Mouse (Mus musculus) urinary bladder, postnatal 25 days (tissue): ENCODE data around the gene Tm9sf4.
A peak's percentile ranks its signal among the peaks of the same experiment; 100 is the strongest.

Experiments used
- DNase-seq: peaks from one replicate; pipeline ENCODE4 v3.0.0; 2022; ENCODE audit warnings: low spot score

Tm9sf4 gene

DNA sequence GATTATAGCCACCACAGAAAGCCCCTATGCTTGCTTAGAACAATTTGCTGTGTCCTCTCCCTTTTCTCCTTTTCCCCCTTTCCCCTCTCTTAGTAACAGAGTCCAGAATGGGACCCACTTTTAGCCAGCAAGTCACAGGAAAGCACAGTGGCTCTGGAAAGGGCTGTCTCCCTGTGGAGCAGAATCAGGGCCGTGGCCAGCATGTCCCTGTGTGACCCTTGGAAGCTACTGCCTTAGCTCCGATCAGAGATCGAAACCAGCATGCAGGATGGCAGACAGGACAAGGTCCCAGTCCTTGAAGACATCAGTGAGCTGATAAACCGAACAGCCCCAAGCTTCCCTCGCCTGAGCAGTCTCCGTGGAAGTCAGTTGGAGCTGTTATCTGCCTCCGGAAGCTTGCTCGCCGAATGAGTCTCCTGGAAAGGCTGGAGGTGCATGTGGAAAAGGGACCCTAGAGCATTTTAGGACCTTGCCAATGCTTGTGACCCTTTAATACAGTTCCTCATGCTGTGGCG, 56.8 kb downstream of the Tm9sf4 start:
- no peak for DNase-seq

GRCm38 (mm10) chr2:153218516-153218915, 57.4 kb downstream of the Tm9sf4 start:
- no peak for DNase-seq

GRCm38 (mm10) chr2:153221620-153222019, 60.5 kb downstream of the Tm9sf4 start:
- no peak for DNase-seq

- DNase-seq: no peak
Measured at GRCm38 (mm10) chr2:153222130-153222529, 61.0 kb downstream of the Tm9sf4 start.

- DNase-seq: no peak
Measured at GRCm38 (mm10) chr2:153222566-153222965, 61.5 kb downstream of the Tm9sf4 start.

GRCm38 (mm10) chr2:153224946-153225594, 64.0 kb downstream of the Tm9sf4 start, which contains the start of gene Tspyl3:
Gene Tspyl3, minus strand, starts transcription at chr2:153225441.
- DNase-seq: peak; percentile 16

- DNase-seq: no peak
Measured at GRCm38 (mm10) chr2:153225595-153225953, 64.5 kb downstream of the Tm9sf4 start.

DNA sequence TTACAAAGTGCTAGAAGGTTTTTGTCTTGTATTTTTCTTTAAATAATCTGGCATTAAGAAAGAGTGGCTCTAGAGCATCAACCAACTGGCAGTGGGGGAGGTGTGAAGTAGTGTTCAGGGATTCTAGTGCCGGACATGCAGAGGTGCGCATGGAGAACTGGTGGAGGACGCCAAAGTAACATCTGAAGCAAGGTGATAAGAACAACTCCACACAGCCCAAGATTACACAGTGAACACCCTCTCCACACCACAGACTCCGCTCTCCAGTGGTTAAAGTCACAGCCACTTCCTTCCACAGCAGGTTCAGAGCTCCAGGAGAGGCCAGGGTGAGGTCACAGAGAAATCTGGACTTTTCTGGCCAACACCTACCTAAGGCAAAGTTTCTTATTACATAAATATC, 66.9 kb downstream of the Tm9sf4 start:
- DNase-seq: no peak

DNA sequence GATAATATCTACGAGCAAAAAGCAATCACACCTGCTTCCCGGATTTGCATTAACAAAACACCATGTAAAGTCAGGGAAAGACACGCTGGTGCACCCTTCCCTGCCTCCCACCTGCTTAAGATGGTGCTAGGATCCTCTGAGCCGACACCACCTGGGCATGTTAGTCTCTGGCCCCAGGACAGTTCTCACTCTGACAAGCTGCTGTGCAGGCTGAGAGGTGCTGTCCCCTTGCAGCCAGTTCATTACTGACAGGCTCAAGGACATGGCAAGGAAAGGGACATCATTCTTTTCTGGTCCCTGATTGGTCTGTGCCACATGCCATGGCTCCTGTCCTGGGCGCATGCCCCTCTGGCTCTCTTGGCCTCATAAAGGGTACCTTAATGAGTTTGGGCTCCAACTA, 67.4 kb downstream of the Tm9sf4 start:
- no peak for DNase-seq

- no peak for DNase-seq
Measured at GRCm38 (mm10) chr2:153237193-153237592, 76.1 kb downstream of the Tm9sf4 start.

GRCm38 (mm10) chr2:153237891-153238290, 76.8 kb downstream of the Tm9sf4 start:
- no peak for DNase-seq

GRCm38 (mm10) chr2:153238406-153238805, 77.3 kb downstream of the Tm9sf4 start:
- DNase-seq: no peak

DNA sequence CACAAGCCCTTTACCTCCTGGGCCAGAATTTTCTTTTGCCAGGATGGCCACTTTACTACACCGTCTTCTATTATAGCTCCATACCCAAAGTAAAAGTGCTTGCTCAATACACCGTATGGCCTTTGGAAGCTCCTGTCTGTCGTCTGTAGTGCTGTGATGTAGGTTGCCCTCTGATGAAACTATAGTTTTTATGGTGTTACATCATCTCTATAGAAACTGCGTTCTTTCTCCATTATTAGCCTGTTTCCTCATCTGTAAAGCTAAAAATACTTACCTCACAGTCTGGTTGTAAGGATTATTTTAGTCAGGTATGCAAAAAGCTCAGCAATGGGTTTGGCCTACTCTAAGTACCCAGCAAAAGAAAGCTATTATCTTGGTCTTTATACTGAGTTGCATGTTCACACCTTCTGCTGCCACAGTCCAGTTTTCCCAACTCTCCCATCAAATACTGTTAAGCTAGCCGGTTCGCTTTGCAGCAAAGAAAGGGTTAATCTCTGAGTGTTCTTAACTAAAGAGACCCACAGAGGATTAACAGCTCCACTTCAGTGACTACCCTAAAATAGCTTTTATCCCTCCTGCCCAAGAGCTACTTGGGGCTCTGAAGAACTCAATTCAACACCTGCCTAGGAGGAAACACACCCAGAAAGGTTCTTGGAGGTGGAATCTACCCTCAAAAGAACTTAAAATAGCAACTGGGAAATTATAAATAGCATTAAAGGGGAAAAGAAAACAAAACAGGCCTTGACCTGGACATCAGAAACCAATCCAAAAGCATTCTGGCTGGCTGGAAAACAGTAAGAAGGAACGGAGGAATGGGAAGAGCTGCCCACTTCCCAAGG, 78.1 kb downstream of the Tm9sf4 start:
- no peak for DNase-seq

DNA sequence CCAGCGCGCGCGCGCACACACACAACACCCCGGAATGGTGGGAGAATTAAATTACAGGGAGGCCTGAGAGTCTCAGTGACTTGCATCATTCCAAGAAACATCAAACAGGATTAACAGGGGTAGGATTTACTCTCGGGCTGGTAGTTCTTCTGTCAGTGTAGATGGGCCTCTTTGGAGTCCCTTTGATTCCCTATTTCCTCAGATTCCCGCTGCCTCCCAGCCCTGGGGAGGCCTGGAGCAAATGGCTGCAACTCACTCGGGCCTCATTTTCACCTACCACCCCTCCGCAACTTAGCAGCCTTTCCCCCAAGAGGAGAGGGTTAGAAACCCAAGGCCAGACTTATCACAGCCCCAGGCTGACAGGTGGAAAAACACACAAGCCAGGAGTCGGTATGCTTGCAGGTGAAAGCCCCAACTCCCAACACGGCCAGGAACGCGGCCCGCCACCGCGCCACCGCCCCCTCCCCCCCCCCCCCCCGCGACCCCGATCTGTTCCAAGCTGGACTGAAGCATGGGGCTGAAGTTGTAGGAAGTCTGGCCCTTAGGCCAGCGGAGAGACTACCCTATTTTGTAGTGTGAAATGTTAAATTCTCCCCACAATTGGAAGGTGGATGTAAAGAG, 78.9 kb downstream of the Tm9sf4 start:
- no peak for DNase-seq

GRCm38 (mm10) chr2:153240701-153241235, 79.7 kb downstream of the Tm9sf4 start:
- DNase-seq: no peak

GRCm38 (mm10) chr2:153241250-153242014, 80.3 kb downstream of the Tm9sf4 start, which contains the start of the genes Plagl2 and Pofut1:
Gene Plagl2, minus strand, starts transcription at chr2:153241426.
Gene Pofut1, plus strand, starts transcription at chr2:153241533.
- DNase-seq: peak; percentile 89

GRCm38 (mm10) chr2:153242156-153242555, 81.1 kb downstream of the Tm9sf4 start:
- DNase-seq: no peak

GRCm38 (mm10) chr2:153249751-153250150, 88.6 kb downstream of the Tm9sf4 start:
- DNase-seq: no peak

DNA sequence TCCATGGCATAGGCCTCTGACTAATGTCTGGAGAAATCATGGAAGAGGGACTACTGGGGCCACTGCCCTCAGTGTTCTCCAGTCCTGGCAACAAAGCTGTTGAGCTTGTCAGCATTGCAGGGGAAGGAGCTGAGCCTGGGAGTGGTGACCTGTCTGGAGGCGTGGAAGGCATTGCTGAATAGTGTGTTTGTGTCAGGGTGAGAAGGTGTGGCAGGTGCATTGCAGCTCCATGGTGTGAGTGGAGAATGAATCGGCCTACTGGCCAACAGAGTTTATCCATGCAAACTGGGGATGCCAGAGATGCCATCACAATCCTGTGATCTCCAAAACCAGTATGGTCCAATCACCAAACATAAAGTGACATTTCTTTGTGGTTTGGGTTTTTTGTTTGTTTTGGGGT, 95.5 kb downstream of the Tm9sf4 start:
- DNase-seq: no peak

DNA sequence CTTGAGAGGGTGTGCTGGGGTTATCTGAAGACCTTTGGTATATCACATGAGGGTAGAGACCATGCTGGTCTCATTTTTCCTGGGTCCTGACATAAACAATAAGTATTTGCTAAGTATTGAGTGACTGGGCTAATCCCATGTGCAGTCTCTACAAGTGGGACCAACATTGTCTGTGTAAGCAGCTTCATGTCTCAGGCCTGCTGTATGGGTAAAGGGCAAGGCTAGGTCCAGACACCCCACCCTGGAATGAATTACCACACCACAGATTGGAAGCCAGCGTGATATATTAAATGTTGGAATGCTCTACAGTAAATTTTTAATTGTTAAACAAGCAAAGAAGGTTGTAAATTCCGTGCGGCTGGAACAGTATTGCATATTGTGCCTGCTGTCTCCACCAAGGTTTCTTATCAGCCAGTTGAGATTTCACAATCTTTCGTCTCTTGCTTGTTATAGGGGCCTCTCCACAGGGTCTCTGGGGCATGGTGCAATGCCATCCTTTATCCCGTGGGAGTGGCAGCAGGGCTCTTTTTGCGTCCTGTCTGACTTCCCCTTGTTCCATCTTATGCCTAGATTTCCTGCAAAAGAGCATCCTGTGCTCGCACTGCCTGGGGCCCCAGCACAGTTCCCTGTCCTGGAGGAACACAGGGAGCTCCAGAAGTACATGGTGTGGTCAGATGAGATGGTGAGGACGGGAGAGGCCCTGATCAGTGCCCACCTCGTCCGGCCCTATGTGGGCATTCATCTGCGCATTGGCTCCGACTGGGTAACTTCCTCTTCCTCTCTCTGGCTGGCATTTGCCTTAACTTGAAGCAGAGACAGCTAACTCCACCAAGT, 98.1 kb downstream of the Tm9sf4 start:
- DNase-seq: no peak
